Comparison of ENCODE assay signal across 8 mouse cellular contexts in genomic region chr3:35972985-35973384, GRCm38 (mm10). TPM values are rescaled to one million over a fixed set of nuclear protein-coding genes. Genes with fewer than 3 reads are reported as not detected.
DNase-seq lines count a peak whose midpoint lies in the region; ATAC-seq and TF ChIP-seq lines count a peak whose summit lies in the region.

No protein-coding gene starts in this region.

- ATAC-seq in embryonic facial prominence, embryonic 14.5 days (ENCODE audit: low read depth): 0 out of 2 replicates have a peak, but pooled peaks have one; percentile 65

- 83% methylated on average over 4 of the region's 4 CpGs for WGBS in cerebellum, adult 2 months
- 87% methylated on average over 4 of the region's 4 CpGs for WGBS in embryonic facial prominence, embryonic 14.5 days

- peak in 1 of 2 experiments; percentile 15 for DNase-seq in cerebellum, adult 2 months
- no peak for DNase-seq in cerebellum, adult 11 months
- peak; percentile 29 for DNase-seq in left cerebral cortex, postnatal 4 days
- DNase-seq in left cerebral cortex, adult 11 months (ENCODE audit: low spot score): no peak
- peak; percentile 43 for DNase-seq in NIH3T3 (ENCODE audit: low read depth)
- DNase-seq in embryonic facial prominence, embryonic 14.5 days (ENCODE audit: low spot score): no peak
- peak; percentile 51 for DNase-seq in naive thymus-derived CD4-positive, alpha-beta T cell, adult 2 months (ENCODE audit: low read depth)
- no peak for DNase-seq in spleen, adult 12 weeks (ENCODE audit: low spot score)

- H3K4me1 ChIP-seq in cerebellum, adult 2 months (ENCODE audit: control insufficient read depth, insufficient read depth, low read length): no peaks in the 10 kb centered on the region
- H3K4me1 ChIP-seq in embryonic facial prominence, embryonic 14.5 days (ENCODE audit: control insufficient read depth, insufficient read depth, low read length): no peaks in the 10 kb centered on the region

- H3K27ac ChIP-seq in cerebellum, adult 2 months (ENCODE audit: insufficient read depth, low read length): no peak overlapping the region
- H3K27ac ChIP-seq in embryonic facial prominence, embryonic 14.5 days (replicated peaks; ENCODE audit: low read depth, low read length): no peak overlapping the region

- H3K36me3 ChIP-seq in embryonic facial prominence, embryonic 14.5 days (ENCODE audit: control insufficient read depth, insufficient read depth, low read length): peaks cover 64% of the 10 kb centered on the region

- TF ChIP-seq CTCF in cerebellum, adult 2 months (IDR thresholded peaks at IDR 0.05; ENCODE audit: borderline replicate concordance, insufficient read depth, low read depth, low read length): peak; percentile 40; the same call in 1 of the 2 replicates

- no peak for TF ChIP-seq POLR2A in cerebellum, adult 2 months (IDR thresholded peaks at IDR 0.05; ENCODE audit: borderline replicate concordance, insufficient read depth, low read length)

- intact Hi-C loops in left cerebral cortex, postnatal 4 days (cut with DNase I): loop anchor here (5.0 kb wide), 1 partner anchor 281 kb away; no protein-coding TSS in a partner anchor

- H3K4me2 ChIP-seq in embryonic facial prominence, embryonic 14.5 days (ENCODE audit: low read depth, low read length): no peak overlapping the region

- no peaks in the 10 kb centered on the region for H3K9me3 ChIP-seq in embryonic facial prominence, embryonic 14.5 days (ENCODE audit: control insufficient read depth, low read length)

- H3K27me3 ChIP-seq in cerebellum, adult 2 months (ENCODE audit: control insufficient read depth, insufficient read depth, low read length): no peaks in the 10 kb centered on the region
- no peaks in the 10 kb centered on the region for H3K27me3 ChIP-seq in embryonic facial prominence, embryonic 14.5 days (replicated peaks; ENCODE audit: control insufficient read depth, insufficient read depth, low read length)

- no peak overlapping the region for H3K4me3 ChIP-seq in cerebellum, adult 2 months (replicated peaks; ENCODE audit: insufficient read depth, low read depth, low read length)
- H3K4me3 ChIP-seq in embryonic facial prominence, embryonic 14.5 days (ENCODE audit: low read depth, low read length): no peak overlapping the region

- H3K9ac ChIP-seq in embryonic facial prominence, embryonic 14.5 days (ENCODE audit: low read depth, low read length): no peak overlapping the region

RNA-seq across cellular contexts. Expression of gene Mccc1, which starts 27.5 kb away (rescaled TPM):
- polyA plus RNA-seq in cerebellum, adult 2 months (2012; rRNA removed): 38.5 and 39.3 TPM in 2 replicates
- 10 to 100 TPM; 31.0 to 36.5 TPM for total RNA-seq in left cerebral cortex, postnatal 4 days (2021)
- polyA plus RNA-seq in embryonic facial prominence, embryonic 14.5 days (2014; fragmentation: Nextera tagmentation; extraction: Ambion mirVana): 25.0 and 25.3 TPM in 2 replicates

RNA-seq across cellular contexts. Expression of gene Dcun1d1, which starts 35.7 kb away (rescaled TPM):
- polyA plus RNA-seq in cerebellum, adult 2 months (2012; rRNA removed): 39.4 and 40.0 TPM in 2 replicates
- total RNA-seq in left cerebral cortex, postnatal 4 days (2021): 10 to 100 TPM; 70.4 to 73.9 TPM
- 84.4 and 89.6 TPM in 2 replicates for polyA plus RNA-seq in embryonic facial prominence, embryonic 14.5 days (2014; fragmentation: Nextera tagmentation; extraction: Ambion mirVana)

Comparison
In these comparisons a context has a peak if more than half of its experiments do, and no peak if none do; other contexts are left out.
1. DNase-seq: peak in left cerebral cortex, postnatal 4 days (single experiment), NIH3T3 (single experiment) and naive thymus-derived CD4-positive, alpha-beta T cell, adult 2 months (single experiment); none in cerebellum, adult 11 months (single experiment), left cerebral cortex, adult 11 months (single experiment), embryonic facial prominence, embryonic 14.5 days (single experiment) and spleen, adult 12 weeks (single experiment).